Mouse (Mus musculus) kidney, embryonic 16.5 days (tissue): Measurements from ENCODE around the gene Fgfr2. TPM values are rescaled to one million over a fixed set of nuclear protein-coding genes. Genes with fewer than 3 reads are reported as not detected.

ENCODE experiments used
- ATAC-seq: fragments of 200-750 bp; cut with Nextera tagmentation; 2 replicates; pipeline ENCODE4 v1.8.0; 2017; ENCODE audit warnings: moderate TSS enrichment; ENCODE audit not compliant: low FRiP score, low TSS enrichment
- H3K27ac ChIP-seq: fragments of 300-500 bp; sonication (generic); 2 replicates; pipeline ENCODE4 v1.5.1; 2014; ENCODE audit warnings: low read length
- H3K27me3 ChIP-seq: fragments of 300-500 bp; sonication (generic); 2 replicates; pipeline ENCODE4 v1.6.1; 2014; ENCODE audit warnings: low read length, control low read depth, mixed read lengths; ENCODE audit not compliant: insufficient read depth
- H3K36me3 ChIP-seq: fragments of 300-500 bp; sonication (generic); 2 replicates; pipeline ENCODE4 v1.6.1; 2014; ENCODE audit warnings: low read length, control low read depth, mixed read lengths; ENCODE audit not compliant: insufficient read depth
- H3K4me1 ChIP-seq: fragments of 300-500 bp; sonication (generic); 2 replicates; pipeline ENCODE4 v1.6.1; 2014; ENCODE audit warnings: low read length, control low read depth, mixed read lengths; ENCODE audit not compliant: insufficient read depth
- H3K4me2 ChIP-seq: fragments of 300-500 bp; sonication (generic); replicated peaks from 2 replicates; pipeline ENCODE4 v1.6.1; 2014; ENCODE audit warnings: low read depth, low read length
- H3K4me3 ChIP-seq: fragments of 300-500 bp; sonication (generic); 2 replicates; pipeline ENCODE4 v1.5.1; 2014; ENCODE audit warnings: mild to moderate bottlenecking, low read length
- H3K9ac ChIP-seq: fragments of 300-500 bp; sonication (generic); replicated peaks from 2 replicates; pipeline ENCODE4 v1.6.1; 2014; ENCODE audit warnings: low read length
- H3K9me3 ChIP-seq: fragments of 300-500 bp; sonication (generic); 2 replicates; pipeline ENCODE4 v1.6.1; 2016; ENCODE audit warnings: low read length, control low read depth
- WGBS: fragments of 180-500 bp; shearing (Covaris S2); extraction: QIAGEN DNeasy Blood & Tissue Kit; methylation state at CpG from one replicate; pipeline ENCODE4 v1.1.7; 2014; 5-methylcytosine and 5-hydroxymethylcytosine counted together
- polyA plus RNA-seq: library from polyadenylated mRNA; unstranded; fragments of >200 nt; fragmentation: Nextera tagmentation; extraction: Ambion mirVana; gene quantifications from 2 replicates; pipeline ENCODE4 v1.2.1, GENCODE M21; 2015

Gene Fgfr2
- polyA plus RNA-seq, 1 experiment from 2014 or later: 118 TPM

GRCm38 (mm10) chr7:131713076-131713475, 1410.1 kb downstream of the Fgfr2 start:
- H3K4me1 ChIP-seq: no peaks in the 10 kb centered on the region
- ATAC-seq: no peak
- H3K4me2 ChIP-seq: no peak overlapping the region
- H3K4me3 ChIP-seq: no peak overlapping the region
- 84% methylated on average over 9 of the region's 9 CpGs for WGBS
- H3K9me3 ChIP-seq: no peaks in the 10 kb centered on the region
- H3K27me3 ChIP-seq: no peaks in the 10 kb centered on the region
- H3K9ac ChIP-seq: no peak overlapping the region
- H3K27ac ChIP-seq: no peak overlapping the region
- H3K36me3 ChIP-seq: no peaks in the 10 kb centered on the region

GRCm38 (mm10) chr7:131696889-131697288, 1426.3 kb downstream of the Fgfr2 start:
- Histone ChIP-seq H3K4me2 (no peak overlapping the region), H3K4me3 (no peak overlapping the region), H3K36me3 (no peaks in the 10 kb centered on the region), H3K4me1 (no peaks in the 10 kb centered on the region), H3K27me3 (no peaks in the 10 kb centered on the region), H3K9me3 (no peaks in the 10 kb centered on the region), H3K27ac (no peak overlapping the region), H3K9ac (no peak overlapping the region)
- ATAC-seq: no peak
- 47% methylated on average over 3 of the region's 3 CpGs for WGBS

GRCm38 (mm10) chr7:131687324-131687723, 1435.8 kb downstream of the Fgfr2 start:
- 88% methylated on average over 1 of the region's 1 CpGs for WGBS
- Histone ChIP-seq H3K27me3 (no peaks in the 10 kb centered on the region), H3K27ac (no peak overlapping the region), H3K4me2 (no peak overlapping the region), H3K4me3 (no peak overlapping the region), H3K36me3 (no peaks in the 10 kb centered on the region), H3K9me3 (no peaks in the 10 kb centered on the region), H3K4me1 (no peaks in the 10 kb centered on the region), H3K9ac (no peak overlapping the region)
- ATAC-seq: no peak

- Histone ChIP-seq H3K36me3 (no peaks in the 10 kb centered on the region), H3K9ac (no peak overlapping the region), H3K4me3 (no peak overlapping the region), H3K4me2 (no peak overlapping the region), H3K4me1 (no peaks in the 10 kb centered on the region), H3K9me3 (no peaks in the 10 kb centered on the region), H3K27me3 (no peaks in the 10 kb centered on the region), H3K27ac (no peak overlapping the region)
- 89% methylated on average over 2 of the region's 2 CpGs for WGBS
- ATAC-seq: no peak
Observed at GRCm38 (mm10) chr7:131677126-131677525, 1446.0 kb downstream of the Fgfr2 start.

GRCm38 (mm10) chr7:131670586-131670985, 1452.6 kb downstream of the Fgfr2 start:
- Histone ChIP-seq H3K9me3 (no peaks in the 10 kb centered on the region), H3K27me3 (no peaks in the 10 kb centered on the region), H3K9ac (no peak overlapping the region), H3K4me3 (no peak overlapping the region), H3K27ac (no peak overlapping the region), H3K4me1 (no peaks in the 10 kb centered on the region), H3K36me3 (no peaks in the 10 kb centered on the region), H3K4me2 (no peak overlapping the region)
- 35% methylated on average over 6 of the region's 6 CpGs for WGBS
- no peak for ATAC-seq

- 80% methylated on average over 4 of the region's 4 CpGs for WGBS
- Histone ChIP-seq H3K36me3 (no peaks in the 10 kb centered on the region), H3K9me3 (no peaks in the 10 kb centered on the region), H3K4me1 (no peaks in the 10 kb centered on the region), H3K9ac (no peak overlapping the region), H3K27me3 (no peaks in the 10 kb centered on the region), H3K27ac (no peak overlapping the region), H3K4me3 (no peak overlapping the region), H3K4me2 (no peak overlapping the region)
- no peak for ATAC-seq
Observed at GRCm38 (mm10) chr7:131669326-131669725, 1453.8 kb downstream of the Fgfr2 start.

- Histone ChIP-seq H3K4me1 (no peaks in the 10 kb centered on the region), H3K36me3 (no peaks in the 10 kb centered on the region), H3K27ac (no peak overlapping the region), H3K27me3 (no peaks in the 10 kb centered on the region), H3K9me3 (no peaks in the 10 kb centered on the region), H3K9ac (no peak overlapping the region), H3K4me3 (no peak overlapping the region), H3K4me2 (no peak overlapping the region)
- WGBS: 100% methylated on average over 1 of the region's 1 CpGs
- ATAC-seq: no peak
Observed at GRCm38 (mm10) chr7:131660726-131661125, 1462.4 kb downstream of the Fgfr2 start.

GRCm38 (mm10) chr7:131656017-131656416, 1467.1 kb downstream of the Fgfr2 start:
- Histone ChIP-seq H3K9ac (no peak overlapping the region), H3K4me2 (no peak overlapping the region), H3K36me3 (no peaks in the 10 kb centered on the region), H3K4me3 (no peak overlapping the region), H3K9me3 (no peaks in the 10 kb centered on the region), H3K4me1 (no peaks in the 10 kb centered on the region), H3K27ac (no peak overlapping the region), H3K27me3 (0 out of 2 replicates have a peak, but pooled peaks cover 3% of the 10 kb centered on the region)
- 40% methylated on average over 7 of the region's 7 CpGs for WGBS
- no peak for ATAC-seq

- H3K4me2 ChIP-seq: no peak overlapping the region
- no peak overlapping the region for H3K27ac ChIP-seq
- H3K9me3 ChIP-seq: no peaks in the 10 kb centered on the region
- H3K4me3 ChIP-seq: no peak overlapping the region
- no peak for ATAC-seq
- no peaks in the 10 kb centered on the region for H3K36me3 ChIP-seq
- 81% methylated on average over 6 of the region's 6 CpGs for WGBS
- 0 out of 2 replicates have a peak, but pooled peaks cover 3% of the 10 kb centered on the region for H3K4me1 ChIP-seq
- no peak overlapping the region for H3K9ac ChIP-seq
- 0 out of 2 replicates have a peak, but pooled peaks cover 6% of the 10 kb centered on the region for H3K27me3 ChIP-seq
Observed at GRCm38 (mm10) chr7:131653416-131653815, 1469.7 kb downstream of the Fgfr2 start.

GRCm38 (mm10) chr7:131651921-131652694, 1471.0 kb downstream of the Fgfr2 start:
- WGBS: 65% methylated on average over 12 of the region's 12 CpGs
- Histone ChIP-seq H3K4me3 (no peak overlapping the region), H3K9me3 (no peaks in the 10 kb centered on the region), H3K4me1 (0 out of 2 replicates have a peak, but pooled peaks cover 8% of the 10 kb centered on the region), H3K4me2 (no peak overlapping the region), H3K27me3 (0 out of 2 replicates have a peak, but pooled peaks cover 6% of the 10 kb centered on the region), H3K27ac (no peak overlapping the region), H3K9ac (no peak overlapping the region), H3K36me3 (no peaks in the 10 kb centered on the region)
- no peak for ATAC-seq
